Mouse (Mus musculus): ENCODE results near the gene Ubxn1.
"Not testable (repeated sequence)": the region's sequence is repeated elsewhere in the genome, so short reads cannot be mapped to it uniquely, and the experiment has no call there.

The Ubxn1 gene

DNA sequence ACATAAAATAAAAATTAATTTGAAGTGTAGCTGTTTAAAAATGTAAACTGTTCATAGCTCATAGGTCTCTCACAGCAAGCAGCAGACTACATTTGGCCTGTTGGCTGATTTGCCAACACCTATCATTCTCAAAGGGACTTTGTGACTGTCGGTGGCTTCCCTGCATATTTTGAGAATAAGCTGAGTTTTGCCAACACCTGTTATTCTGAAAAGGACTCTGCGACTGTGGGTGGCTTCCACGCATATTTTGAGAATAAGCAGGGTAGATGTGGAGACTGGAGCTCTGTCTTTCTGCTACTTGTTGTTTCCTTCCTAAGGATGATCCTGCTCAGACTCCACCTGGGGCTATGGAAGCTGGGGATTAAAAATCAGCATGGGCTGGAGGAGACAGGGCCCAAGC, 18.2 kb upstream of the Ubxn1 start:
- in situ Hi-C loops (cut with MseI, MboI), result loop anchor here in 1 of 2 experiments (10.0 kb wide), 1 partner anchor 252 kb away; no protein-coding TSS in a partner anchor

- in situ Hi-C loops (cut with MseI, MboI), result loop anchor here (5.0 to 10.0 kb wide), 2 partner anchors 247 to 255 kb away; no protein-coding TSS in a partner anchor
Measured at GRCm38 (mm10) chr19:8857689-8858088, 13.6 kb upstream of the Ubxn1 start.

GRCm38 (mm10) chr19:8859018-8859417, 12.3 kb upstream of the Ubxn1 start:
- in situ Hi-C loops (cut with MseI, MboI), result loop anchor here (5.0 to 10.0 kb wide), 2 partner anchors 246 to 253 kb away; no protein-coding TSS in a partner anchor

DNA sequence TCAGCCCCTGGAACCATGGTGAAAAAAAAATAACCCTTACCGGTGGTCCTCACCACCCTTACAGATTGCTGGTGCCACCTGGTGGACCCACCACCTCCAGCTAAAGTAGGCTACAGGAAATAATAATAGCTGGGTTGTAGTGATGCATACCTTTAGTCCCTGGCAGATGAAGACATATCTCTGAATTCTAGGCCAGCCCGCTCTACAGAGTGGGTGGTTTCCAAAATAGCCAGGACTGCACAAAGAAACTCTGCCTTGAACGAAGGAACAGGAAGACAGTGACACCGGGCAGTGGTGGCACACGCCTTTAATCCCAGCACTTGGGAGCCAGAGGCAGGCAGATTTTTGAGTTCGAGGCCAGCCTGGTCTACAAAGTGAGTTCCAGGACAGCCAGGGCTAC, 7.0 kb upstream of the Ubxn1 start:
- in situ Hi-C loops (cut with MseI, MboI), result no loop called here

GRCm38 (mm10) chr19:8870381-8870780, 915 bp upstream of the Ubxn1 start:
- in situ Hi-C loops (cut with MseI, MboI), result not testable (repeated sequence)

DNA sequence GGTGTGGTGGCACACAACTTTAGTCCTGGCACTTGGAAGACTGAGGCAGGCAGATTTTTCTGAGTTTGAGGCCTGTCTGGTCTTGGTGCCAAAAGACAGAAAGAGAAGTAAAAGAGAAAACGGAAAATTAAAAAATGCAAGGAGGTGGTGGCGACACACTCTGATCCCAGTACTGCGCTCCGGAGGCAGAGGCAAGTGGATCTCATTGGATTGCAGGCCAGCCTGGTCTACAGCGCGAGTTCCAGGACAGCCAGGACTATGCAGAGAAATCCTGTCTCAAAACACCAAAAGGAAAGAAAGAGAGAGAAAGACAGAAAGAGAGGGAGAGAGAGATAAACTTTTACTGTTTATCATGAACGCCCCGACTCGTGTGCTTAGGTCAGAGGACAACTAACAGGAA, 458 bp upstream of the Ubxn1 start:
- in situ Hi-C loops (cut with MseI, MboI), result no loop called here

- in situ Hi-C loops (cut with MseI, MboI), result no loop called here
Measured at GRCm38 (mm10) chr19:8872266-8872840, 1.1 kb downstream of the Ubxn1 start.

- in situ Hi-C loops (cut with MseI, MboI), result no loop called here
Measured at GRCm38 (mm10) chr19:8875031-8875430, 3.7 kb downstream of the Ubxn1 start.

GRCm38 (mm10) chr19:8880311-8881033, 9.2 kb downstream of the Ubxn1 start, which contains the start of gene Uqcc3:
Gene Uqcc3, minus strand, starts transcription at chr19:8880923.
- in situ Hi-C loops (cut with MseI, MboI), result no loop called here

GRCm38 (mm10) chr19:8881034-8881392, 9.7 kb downstream of the Ubxn1 start:
- in situ Hi-C loops (cut with MseI, MboI), result no loop called here

- in situ Hi-C loops (cut with MseI, MboI), result no loop called here
Measured at GRCm38 (mm10) chr19:8883616-8884015, 12.3 kb downstream of the Ubxn1 start, which contains the start of the genes Lbhd1 and Gm49403. Gene Lbhd1, plus strand, starts transcription at chr19:8883732. Gene Gm49403, plus strand, starts transcription at chr19:8883930.

DNA sequence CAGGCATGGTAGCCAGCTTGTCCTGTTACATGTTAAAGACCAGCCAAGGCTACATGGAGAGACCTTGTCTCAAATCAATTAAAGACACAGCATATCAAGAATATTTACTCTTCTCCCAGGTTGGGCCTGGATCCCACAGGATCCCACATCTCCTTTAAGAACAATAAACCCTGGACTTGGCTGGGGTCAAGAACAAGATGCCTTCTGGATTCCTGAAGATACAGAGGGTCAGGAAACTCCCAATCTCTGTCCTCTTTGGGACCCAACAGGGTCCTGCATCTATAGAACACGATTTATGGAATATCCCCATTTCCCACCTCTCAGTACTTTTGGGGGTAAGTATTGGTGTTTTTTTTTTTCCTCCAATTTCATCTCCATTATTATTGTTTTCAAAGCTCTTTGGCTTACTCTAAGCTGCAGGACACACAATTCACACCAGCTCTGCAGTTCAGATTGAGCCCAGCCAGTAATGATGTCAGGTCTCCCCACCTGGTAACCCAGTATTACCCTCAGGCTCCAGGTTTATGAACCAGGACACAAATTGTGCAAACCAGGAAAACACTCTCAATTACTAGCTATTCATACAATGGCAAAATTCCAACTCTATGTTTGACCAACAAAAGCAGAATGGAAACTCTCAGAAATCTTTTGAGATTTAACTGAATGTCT, 15.8 kb downstream of the Ubxn1 start:
- in situ Hi-C loops (cut with MseI, MboI), result no loop called here

DNA sequence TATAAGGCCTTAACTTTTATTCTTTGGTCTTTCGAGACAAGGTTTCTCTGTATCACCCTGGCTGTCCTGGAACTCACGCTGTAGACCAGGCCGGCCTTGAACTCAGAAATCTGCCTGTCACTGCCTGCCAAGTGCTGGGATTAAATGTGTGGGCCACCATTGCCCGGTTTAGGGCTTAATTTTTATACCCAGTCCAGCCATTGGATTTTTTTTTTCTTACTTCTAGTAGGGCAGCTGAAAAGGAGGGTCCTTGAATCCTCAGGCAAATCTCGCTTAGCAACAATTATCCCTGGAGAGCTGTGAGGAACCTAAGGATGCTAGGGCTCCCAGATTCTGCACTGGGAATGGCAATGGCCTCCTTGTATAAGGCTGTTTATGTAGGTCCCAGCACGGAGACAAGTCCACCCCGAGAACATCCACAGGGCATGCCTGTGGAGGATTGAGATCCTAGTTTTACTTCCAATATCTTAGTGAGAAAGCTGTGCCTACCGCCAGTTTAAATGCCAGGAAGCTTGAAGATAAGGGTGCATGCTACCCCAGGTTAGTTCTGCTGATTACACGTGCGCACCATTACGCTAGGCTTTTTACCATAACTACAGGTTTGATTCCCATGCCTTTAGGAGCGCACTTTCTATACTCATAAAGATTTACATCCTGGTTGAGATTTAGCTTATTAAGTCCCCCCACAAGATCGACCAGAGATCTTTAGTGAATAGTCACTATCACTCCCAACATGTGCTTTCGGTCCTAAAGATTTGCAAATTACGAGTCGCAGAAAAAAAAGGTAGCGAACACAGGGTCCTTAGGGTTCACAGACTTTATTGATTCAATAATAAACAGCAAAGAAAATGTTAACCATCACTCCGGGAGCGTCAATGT, 16.5 kb downstream of the Ubxn1 start:
- in situ Hi-C loops (cut with MseI, MboI), result no loop called here

GRCm38 (mm10) chr19:8888511-8889385, 17.5 kb downstream of the Ubxn1 start, which contains the start of the genes 1810009A15Rik and Gm49416:
Gene 1810009A15Rik, plus strand, starts transcription at chr19:8888853.
Gene Gm49416, plus strand, starts transcription at chr19:8888926.
- in situ Hi-C loops (cut with MseI, MboI), result no loop called here

DNA sequence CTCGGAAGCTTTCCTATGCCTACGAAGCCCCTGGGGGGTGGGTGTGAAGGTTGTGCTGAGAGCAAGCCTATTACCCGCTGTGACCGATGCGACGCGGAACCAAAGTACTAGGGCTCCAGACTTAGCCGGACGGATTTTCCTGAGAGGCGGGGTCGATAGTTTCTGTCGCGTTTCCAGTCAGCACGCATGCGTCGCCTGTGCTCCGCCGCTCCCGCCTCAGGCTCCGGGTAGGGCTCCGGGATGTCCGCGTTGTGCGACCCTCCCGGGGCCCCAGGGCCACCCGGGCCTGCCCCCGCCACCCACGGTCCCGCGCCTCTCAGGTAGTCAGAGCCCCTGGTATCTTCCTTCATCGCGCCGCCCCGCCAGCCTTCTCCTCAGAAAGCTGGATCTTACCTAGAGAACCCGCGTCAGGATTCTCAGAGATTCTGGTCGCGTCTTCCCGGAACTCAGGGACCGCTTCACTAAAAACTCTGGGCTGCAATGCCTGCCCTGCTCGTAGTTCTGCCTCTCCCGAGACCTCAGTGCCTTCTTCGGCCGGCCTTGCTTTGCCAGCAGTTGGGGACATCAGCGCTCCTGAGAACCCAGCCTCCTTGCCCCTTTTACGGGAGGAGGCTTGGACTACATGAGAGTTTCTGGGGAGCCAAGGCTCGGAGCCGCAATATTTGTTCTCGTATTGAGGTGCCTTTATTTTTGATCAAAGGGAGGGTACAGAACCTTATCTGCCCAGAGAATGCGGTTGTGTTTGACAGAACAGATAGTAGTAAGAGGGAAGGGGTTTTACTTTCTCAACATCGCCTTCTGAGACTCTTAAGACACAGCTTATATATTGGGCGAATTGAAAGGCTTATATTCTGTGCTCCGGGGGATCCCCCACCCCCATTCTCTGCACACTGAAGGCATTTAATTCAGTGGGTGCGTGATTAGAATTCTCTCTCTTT, 21.8 kb downstream of the Ubxn1 start, which contains the start of gene Ints5:
TSS of gene Ints5 (plus strand) at position 177 of the 938 bp plus-strand sequence.
- in situ Hi-C loops (cut with MseI, MboI), result no loop called here

- in situ Hi-C loops (cut with MseI, MboI), result no loop called here
Measured at GRCm38 (mm10) chr19:8895397-8895960, 24.2 kb downstream of the Ubxn1 start.

DNA sequence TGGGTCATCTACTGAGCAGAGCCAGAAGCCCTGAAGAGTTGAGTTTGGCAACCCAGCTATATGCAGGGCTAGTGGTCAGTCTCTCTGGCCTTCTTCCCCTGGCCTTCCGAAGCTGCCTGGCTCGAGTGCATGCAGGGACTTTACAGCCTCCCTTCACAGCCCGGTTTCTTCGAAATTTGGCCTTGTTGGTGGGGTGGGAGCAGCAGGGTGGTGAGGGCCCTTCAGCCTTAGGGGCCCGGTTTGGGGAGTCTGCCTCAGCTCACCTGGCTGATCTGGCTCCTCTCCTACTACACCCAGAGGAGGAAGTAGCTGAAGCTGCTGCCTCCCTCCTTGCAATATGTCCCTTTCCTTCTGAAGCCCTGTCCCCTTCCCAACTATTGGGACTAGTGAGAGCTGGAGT, 24.9 kb downstream of the Ubxn1 start:
- in situ Hi-C loops (cut with MseI, MboI), result not testable (repeated sequence)

GRCm38 (mm10) chr19:8897211-8897864, 26.0 kb downstream of the Ubxn1 start:
- in situ Hi-C loops (cut with MseI, MboI), result not testable (repeated sequence)

Data from mouse trophoblast stem cell (cell line).